Mouse (Mus musculus) lung, adult 18-20 months (tissue): ENCODE measurements around the gene Scn8a.
A peak's percentile ranks its signal among the peaks of the same experiment; 100 is the strongest.

Source experiments
- DNase-seq, 2 experiments: peaks; one replicate each; pipeline ENCODE4 v3.0.0; 2022; ENCODE audit warnings: mixed read lengths in 2 of 2

Scn8a gene

DNA sequence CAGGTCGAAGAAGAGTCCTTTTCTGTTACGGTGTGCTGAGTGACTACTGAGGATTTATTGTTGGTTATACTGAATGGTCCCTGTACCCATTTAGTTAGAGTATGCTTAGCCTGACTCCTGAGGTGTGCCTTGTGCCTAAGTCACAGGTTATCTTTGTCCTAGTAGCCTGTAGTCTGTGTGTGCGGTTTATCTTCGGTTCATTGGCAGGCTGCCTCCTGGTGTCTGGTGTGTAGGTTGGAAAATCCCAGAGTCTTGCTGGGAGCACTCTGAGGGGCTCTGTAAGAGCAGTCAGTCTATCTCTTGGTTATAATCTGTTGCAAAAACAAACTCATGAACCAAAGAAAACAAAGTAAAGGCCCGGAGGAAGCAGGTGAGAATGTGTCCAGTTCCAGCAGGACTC, 11.7 kb downstream of the Scn8a start:
- DNase-seq, result no peak

DNA sequence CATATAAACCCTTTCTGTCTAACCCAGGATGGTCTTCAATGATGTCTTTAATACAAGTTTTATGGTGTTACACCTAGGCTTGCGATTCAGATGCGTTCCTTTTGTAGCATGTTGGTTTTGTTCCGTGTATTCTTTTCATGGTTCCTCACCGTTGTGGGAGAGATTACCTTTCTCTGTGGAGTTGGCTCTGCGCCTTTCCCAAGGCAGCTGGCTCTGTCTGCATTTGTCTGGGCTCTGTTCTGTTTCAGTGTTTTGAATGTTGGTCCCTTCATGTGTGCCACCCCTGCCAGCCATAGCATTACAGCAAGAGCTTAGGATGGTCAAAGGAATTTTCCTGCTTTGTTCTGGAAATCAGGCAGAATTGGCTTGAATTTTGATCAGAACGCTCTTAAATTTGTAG, 14.8 kb downstream of the Scn8a start:
- no peak for DNase-seq

DNA sequence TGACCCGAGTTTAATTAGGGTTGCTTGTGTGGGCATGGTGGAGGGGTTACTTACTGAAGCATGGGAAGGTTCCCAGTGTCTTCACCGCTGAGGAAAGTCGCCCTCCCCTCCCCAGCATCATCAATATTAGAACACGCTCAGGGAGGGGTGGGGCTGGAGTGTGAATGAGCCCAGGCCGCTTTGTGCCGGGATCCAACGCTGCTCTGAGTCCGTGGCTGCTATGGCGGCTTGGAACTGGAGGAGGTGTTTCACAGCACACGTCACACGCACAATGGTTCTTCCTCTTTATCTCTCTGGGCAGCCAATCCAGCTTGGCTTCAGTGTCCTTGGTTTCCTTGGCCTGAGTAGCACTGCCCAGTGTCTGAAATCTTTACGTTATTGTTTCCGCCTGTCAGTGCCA, 22.3 kb downstream of the Scn8a start:
- no peak for DNase-seq

DNA sequence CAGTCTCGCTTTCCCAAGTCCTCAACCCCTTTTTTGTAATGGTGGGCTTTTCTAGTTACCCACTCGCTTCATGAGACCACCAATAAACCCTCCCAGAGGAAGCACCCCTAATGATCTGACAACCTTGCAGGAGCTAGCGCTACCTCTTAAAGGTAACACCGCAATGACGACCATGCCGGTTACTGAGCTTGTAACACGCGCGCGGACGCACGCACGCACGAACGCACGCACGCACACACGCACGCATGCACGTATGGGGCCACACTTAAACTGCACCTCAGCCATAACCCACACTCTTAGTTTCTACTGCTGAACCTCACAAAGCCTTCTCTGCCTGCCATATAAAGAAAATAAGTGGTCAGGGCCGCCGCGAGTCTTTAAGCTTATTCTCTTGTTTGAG, 26.8 kb downstream of the Scn8a start:
- no peak for DNase-seq

DNA sequence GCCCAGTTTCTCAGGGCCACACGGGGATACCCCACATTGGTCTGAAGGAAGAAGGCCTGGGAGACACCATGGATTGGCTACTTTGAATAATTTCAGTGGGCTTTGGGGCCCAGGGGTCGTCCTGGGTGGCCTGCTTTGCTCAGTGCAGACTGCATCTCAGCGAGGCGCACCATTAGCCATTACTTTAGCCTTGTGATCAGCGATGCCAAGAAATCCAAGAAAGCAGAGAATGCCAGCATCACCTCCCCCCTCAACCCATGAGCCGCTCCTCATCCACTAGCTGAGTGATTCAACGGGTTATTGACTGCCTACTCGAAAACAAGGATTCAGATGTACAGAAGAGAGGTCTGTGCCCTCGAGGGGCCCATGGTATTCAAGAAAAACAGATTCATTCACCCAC, 34.2 kb downstream of the Scn8a start:
- no peak for DNase-seq

DNA sequence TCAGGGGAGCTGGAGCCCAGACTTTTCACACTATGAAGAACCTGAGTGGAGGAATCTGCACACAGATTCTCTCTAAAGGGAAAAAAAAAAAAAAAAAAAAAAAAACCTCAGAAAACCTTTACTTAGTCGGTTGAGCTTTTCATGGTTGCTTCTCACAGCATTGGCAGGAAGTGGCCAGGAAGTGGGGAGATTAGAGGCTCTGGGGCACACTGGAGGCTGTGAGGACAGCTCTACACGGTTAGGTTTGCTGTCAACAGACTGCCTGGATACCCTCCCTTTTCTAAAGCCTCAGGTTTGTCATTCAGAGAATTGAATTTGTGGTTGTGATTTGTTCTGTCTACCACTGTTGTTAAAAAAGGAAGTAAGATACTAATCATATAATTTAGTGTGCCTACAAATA, 35.3 kb downstream of the Scn8a start:
- DNase-seq, result no peak

DNA sequence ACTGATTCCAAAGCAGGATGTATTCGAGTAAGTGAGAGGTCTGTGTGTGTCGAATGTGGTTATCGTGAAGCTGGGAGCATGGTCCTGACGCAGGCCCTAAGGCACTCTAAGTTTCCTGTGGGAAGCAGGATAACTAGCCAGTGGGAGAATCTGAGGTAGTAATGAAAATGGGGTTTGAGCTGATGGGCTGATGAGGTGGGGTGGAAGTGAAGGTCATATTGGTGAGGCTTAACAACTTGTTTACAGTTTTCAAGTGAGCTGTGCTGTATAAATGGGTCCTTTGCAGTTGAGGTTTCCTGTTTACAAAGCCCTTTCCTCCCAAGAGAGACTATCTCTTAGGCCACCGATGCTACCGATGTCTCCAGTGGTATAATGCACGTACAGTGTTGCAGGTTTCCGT, 36.1 kb downstream of the Scn8a start:
- DNase-seq, result no peak

DNA sequence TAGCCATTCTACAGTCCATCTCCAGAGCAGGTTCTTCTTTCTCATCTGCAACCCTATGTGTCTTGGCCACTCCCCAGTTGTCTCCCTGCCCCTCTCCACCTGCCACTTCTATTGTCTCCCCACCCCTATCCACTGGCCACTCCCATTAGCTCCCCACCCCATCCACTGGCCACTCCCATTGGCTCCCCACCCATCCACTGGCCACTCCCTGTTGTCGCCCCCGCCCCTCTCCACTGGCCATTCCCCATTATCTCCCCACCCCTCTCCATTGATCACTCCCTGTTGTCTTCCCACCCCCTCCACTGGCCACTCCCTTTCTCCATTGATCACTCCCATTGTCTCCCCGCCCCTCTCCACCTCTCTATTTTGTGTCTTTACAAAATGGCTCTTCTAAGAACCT, 39.2 kb downstream of the Scn8a start:
- no peak for DNase-seq

DNA sequence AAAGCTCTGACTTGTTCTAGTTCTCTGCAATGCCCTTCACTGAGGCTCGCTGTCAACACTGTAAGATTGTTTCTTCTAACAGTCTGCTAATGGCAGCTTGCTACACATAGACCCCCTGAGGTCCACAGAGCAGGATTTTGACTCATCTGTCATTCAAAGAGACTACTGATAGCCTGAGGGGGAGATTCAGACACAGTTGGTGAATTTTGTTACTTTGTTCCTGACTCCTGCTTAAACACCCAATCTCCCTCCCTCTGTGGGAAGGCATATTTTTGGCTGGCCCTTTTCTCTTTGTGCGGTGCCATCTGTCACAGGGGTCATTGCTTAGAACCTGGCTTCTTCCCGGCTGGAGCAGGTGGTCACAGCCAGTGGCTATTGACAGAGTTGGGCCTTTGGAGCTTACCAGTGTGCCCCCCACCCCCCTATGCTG, 40.1 kb downstream of the Scn8a start:
- DNase-seq, result no peak

DNA sequence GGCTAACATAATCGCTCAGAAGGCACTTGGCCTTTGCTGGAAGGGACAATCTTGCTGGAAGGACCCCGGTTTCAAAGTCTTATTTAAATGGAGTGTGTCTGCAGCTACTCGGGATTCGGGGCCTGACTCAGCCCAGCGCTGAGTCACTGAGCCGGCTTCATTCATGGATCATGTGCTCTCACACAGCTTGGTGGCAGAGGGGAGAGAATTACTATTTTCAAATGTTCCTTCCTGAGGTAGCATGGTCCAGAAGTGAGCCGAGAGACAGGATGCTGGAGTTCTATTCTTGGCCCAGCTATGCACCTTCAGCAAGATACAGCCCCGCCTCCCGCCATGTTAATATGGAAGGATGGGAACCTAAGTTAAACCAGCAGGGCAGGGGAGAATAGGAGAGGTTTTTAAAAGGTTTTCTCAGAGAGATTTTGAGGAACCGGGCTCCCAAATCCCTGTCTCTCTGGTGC, 40.8 kb downstream of the Scn8a start:
- no peak for DNase-seq

DNA sequence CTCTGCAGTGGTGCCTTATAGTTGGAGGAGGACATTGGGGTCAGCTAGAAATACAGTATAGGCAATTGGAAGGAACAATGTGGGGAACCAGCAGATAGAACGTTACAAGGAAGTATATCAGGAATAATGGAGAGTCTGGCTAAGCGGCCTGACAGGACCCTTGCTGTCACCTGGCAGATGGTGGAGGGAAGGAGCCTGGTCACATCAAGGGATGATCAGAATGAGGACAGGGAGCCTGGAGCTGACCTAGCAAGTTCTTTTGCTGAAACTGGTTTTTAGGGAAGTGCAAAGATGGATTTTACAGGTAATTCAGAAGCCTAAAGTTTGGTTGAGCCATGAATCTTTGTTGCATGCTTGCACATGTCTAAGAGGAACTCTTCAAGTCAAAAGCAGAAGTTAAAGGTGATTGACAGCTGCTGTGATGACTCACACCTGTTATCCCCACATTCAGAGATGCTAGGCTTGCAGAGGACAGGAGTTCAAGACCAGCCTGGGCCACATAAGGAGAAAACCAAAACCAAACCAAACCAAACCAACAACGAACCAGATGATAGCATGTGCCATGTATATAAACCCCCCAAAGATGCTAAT, 43.1 kb downstream of the Scn8a start:
- DNase-seq, result no peak

DNA sequence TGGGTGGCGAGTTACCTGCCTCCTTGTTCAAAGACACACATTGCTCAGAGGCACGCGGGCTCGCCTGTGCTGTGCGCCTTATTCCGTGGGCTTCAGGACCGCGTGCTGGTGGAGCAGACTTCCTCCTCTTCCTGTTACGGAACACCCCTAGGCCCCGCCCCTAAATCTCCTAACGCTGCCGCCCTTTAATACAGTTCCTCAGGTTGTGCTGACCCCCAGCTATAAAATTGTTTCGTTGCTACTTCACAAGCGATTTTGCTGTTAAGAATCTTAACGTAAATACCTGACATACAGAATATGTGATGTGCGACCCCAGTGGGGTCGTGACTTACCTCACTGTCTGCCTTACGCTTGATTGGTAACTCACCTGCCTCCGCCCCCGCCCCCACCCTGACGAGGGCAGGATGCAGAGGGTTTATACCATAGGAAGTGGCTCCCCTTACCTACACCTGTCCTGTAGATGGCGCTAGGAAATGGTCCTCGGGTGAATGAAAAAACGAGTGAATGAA, 45.1 kb downstream of the Scn8a start:
- DNase-seq, result peak in 1 of 2 experiments; percentile 16

DNA sequence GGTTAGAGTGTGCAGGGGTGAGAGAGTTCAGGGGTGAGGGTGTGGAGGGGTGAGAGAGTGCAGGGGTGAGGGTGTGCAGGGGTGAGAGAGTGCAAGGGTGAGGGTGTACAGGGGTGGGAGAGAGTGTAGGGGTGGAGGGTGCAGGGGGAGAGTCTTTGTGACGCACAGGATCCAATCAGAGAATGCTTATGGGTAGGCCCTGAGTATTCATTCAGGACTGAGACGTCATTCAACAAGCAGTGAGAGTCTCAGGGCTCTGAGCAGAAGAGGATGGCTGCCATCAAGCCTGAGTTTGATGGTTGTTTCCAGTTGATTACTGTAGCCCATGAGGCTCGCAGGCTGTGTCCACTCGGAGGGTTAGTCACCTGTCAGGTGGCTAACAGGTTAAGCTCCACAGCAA, 48.4 kb downstream of the Scn8a start:
- no peak for DNase-seq

DNA sequence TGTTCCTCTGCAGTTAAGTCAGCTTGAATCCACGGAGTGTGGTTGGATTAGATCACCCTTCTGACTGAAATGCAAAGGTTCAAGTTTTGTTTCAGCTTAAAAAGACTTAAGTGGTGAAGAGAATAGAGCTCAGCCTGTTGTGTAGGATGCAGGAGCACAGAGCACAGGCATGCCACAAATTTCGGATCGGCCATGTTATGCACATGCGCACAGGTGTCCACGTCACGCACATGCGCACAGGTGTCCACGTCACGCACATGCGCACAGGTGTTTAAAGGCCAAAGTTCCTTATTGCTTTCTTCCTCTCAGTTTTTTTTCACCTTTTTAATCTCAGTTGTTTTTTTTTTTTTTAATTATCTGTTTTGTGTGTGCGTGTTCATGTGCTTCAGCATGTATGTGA, 52.6 kb downstream of the Scn8a start:
- no peak for DNase-seq

DNA sequence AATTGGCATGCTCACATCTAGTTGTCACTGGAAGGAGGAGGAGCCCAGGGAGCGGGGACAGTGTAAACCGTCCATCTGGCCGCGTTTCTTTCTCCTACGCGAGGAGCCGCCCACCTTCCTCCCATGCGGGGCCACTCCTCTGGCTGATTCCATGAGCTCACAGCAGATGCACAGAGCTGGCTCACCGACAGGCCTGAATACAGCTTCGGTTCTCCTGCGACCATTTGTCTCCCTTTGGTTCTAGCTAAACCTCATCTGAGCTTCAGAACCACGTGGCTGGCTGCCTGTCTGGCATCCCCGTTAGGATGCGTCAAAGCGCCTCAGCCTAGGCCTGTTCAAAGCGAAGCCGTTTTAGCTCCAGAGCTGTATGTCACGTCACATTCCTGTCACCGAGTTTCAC, 53.8 kb downstream of the Scn8a start:
- DNase-seq, result no peak

DNA sequence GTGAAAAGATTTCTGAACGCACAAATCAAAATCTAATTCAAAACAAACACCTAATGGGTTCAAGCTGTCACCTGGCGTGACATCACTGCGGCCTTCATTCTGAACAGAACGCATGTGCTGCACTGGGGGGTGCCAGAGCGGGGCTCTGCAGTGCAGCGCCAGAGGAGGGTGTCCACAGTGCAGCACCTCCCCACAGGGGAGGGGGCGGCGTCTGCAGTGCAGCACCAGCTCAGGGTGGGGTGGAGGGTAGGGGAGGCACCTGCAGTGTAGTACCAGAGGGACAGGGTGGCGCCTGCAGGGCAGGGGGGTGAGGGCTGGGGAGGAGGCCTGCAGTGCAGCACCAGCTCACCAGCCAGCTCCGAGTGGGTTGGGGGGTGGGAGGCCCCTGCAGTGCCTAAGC, 55.3 kb downstream of the Scn8a start:
- DNase-seq, result no peak

DNA sequence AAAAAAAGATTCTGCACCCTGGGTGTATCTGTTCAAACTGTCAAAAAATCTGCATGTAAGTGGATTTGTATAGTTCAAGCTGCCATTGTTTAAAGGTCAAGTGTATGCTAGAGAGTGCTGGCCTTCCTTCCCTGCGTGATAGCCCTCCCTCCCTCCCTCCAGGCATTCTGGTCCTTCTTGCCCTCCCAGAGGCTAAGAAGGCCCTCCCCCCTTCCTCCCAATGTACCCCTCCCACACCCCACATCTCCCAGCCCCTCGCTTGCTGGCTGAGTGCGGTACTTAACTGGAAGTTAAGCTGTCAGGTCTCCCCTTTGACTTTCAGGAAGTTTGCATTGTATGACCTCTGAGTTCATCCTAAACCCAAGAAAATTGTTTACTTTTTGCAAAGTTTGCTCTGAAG, 60.8 kb downstream of the Scn8a start:
- no peak for DNase-seq

DNA sequence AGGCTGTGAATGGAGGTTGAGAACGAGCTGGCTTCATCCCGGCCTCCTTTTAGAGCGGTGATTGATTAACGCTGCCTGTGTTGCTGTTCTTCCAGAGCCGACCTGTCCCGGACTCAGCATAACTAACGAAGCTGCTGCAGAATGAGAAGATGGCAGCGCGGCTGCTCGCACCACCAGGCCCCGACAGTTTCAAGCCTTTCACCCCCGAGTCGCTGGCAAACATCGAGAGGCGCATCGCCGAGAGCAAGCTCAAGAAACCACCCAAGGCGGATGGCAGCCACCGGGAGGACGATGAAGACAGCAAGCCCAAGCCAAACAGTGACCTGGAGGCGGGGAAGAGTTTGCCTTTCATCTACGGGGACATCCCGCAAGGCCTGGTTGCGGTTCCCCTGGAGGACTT, 66.5 kb downstream of the Scn8a start:
- no peak for DNase-seq

DNA sequence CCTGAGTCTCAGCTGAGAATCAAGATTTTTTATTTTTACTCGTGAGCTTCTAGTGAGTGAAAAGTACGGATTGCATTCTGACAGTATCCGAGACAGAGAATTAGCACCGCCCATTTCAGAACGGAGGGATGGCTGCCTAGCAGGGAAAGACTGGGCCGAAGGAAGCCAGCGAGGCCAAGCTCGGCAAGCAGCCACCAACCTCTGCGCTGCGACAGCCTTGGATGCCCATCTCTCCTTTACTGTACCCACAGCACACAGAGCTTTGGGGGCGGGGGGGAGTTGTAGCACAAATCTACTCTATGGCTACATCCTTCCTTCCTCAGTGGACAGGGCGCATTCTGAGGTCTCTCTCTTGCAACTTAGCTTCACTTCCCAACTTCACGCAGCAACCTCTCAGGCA, 78.7 kb downstream of the Scn8a start:
- DNase-seq, result no peak

DNA sequence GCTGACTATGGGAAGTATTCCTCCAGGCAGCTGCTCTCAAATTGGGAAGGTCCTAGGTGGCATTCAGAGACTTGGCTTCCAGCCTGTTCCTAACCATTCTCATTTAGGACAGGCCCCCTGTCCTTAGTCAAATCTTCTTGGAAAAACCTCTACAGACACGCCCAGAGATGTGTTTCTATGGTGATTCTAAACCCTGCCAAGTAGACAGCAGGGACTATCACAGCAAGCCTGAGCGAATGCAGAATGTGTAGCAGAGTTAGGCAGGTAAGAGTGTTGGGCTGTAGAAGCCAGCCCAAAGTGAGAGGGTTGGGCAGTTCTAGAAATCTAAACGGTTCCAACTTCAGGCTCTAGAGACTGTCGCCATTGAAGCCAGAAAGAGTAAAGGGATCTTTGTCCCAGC, 79.5 kb downstream of the Scn8a start:
- DNase-seq, result no peak

DNA sequence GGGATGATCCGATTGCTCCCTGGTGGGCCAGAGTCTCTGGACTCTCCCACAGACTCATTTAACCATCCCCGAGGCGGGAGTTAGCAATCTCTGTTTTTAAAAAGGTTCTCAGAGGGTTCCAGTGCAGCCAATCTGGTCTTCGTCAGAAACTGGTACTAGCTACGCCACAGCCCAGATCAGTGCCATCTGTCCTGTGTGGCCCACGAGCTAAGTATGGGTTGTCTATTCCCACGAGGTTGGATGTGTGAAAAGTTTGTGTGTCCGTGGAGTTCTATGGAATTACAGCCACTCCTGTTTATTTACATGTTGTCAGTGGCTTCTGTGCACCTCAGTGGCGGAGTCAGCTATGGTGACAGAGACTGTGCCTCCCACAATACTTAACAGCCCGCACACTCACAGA, 81.8 kb downstream of the Scn8a start:
- DNase-seq, result no peak

DNA sequence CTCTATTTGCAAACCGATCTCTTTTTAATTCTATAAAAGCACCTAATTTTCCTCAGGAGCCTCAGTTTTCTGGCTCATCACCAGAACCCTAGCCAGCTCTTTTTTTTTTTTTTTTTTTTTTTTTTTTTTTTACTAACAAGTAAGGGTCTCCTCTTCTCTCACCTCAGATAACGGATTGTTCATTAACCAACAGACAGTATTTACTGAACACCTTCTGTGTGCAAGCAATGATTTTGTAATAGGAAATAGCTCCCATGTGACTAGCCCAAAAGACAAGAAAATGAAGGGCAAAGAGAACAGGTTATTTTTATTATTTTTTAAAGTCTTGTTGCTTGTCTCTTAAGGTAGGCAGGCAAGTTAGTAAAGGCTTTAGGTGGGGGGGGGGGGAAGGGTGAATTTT, 82.6 kb downstream of the Scn8a start:
- DNase-seq, result no peak

DNA sequence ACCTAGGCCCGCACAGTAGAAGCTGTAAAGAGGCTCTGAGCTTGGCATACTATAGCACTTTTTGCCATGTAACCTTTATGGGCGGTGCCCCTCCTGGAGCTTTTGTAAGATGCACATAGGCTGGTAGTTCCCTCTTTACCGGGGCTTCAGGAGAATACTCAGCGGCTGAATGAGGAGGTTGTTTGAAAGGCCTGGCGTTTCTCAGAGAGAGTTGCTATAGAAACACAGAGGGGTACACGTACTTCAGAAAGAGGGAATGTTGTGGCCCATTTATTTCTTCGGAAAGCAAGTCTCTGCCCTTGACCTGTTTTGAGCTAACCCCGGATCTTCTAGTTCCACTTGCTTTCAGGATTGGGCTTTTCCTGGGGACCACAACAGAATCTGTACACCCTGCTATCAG, 83.2 kb downstream of the Scn8a start:
- no peak for DNase-seq

DNA sequence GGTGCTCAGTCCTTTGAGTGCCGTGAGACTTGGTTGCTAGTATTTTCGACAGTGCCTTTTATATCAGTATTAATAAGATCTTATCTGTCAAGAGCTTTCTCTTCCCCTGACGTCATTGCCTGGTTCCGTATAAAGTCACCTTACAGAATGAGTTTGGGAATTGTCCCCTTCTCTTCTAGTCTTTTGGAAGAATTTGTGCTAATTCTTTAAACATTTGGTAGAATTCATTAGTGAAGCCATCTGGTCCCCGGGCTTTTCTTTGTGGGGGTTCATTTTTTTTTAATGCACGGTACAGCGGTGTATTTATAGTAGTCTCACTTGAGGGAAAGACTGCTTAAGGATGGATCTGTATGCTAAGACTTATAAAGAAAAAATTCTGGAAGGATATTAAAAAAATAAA, 84.3 kb downstream of the Scn8a start:
- no peak for DNase-seq

DNA sequence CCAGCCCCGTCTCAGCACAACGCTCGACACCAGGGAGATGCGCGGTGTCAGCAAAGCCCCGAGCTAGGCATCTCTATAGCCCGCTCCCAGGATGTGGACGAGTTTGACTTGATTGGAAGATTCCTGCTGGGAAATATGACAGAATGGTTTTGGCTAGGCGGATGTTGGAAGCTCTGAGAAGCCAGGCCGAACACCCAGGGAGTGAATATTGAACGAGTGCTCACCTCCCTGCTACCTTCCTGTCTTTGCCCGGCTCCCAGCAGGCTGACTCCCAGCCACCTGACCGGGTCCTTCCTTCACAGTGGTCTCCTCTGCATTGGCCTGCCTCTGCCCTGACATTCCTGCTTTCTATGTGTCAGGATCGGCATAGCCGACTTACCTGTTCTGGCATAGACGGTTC, 85.1 kb downstream of the Scn8a start:
- no peak for DNase-seq

DNA sequence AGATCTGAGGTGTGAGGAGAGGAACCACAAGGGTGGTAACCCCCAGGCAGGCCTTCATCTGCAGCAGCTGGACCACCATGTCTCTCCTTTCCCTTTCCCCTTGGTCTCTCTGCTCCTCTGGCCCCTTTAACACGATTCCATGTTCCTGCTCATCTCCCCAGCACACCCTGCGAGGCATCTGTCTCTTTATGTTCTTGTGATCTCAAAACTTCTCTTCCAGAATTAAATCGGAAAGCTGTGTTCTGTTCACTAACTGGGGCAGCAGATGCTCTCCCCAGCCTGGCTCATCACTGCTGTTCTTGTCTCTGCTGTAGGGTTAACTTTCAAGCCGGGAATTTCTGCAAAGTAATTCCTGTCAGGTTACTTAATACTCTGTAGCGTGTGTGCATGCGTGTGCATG, 91.3 kb downstream of the Scn8a start:
- no peak for DNase-seq
